Mouse (Mus musculus): Measurements from ENCODE around the gene Tmem189. TPM values are rescaled to one million over a fixed set of nuclear protein-coding genes. Genes with fewer than 3 reads are reported as not detected.

The Tmem189 gene
- polyA plus RNA-seq, 1 experiment from 2014 or later = 41.9 TPM

DNA sequence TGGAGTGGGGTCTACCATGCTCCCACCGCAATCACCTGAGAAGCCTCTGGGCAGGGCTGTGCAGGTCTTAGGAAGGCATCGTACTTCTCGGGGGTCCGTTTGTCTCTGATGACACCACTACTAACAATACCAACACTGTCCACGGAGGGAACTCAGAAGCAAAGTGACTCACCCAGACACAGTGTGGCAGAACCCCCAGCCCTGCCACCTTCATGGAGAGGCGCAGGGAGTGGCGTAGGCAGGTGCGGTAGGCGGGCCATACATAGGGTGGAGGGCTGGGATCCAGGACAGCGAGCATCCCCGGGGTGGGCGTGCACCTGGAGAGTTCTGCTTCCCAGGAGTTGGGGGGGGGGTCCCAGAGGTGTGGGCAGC lies 1.5 kb downstream of the Tmem189 start:
- 24% methylated on average over 12 of the region's 12 CpGs for WGBS
- Histone ChIP-seq H3K4me2 (peak overlapping the region; percentile 70), H3K4me1 (replicated peaks) (peaks cover 20% of the 10 kb centered on the region), H3K9ac (peak overlapping the region; percentile 65; the same call in 1 of the 2 replicates), H3K27ac (replicated peaks) (no peak overlapping the region), H3K36me3 (no peaks in the 10 kb centered on the region), H3K27me3 (peaks cover 79% of the 10 kb centered on the region), H3K4me3 (peak overlapping the region; percentile 55), H3K9me3 (no peaks in the 10 kb centered on the region)
- peak; percentile 44 for ATAC-seq (ENCODE audit: low read depth)

GRCm38 (mm10) chr2:167687651-167688101 lies 1.9 kb downstream of the Tmem189 start:
- 64% methylated on average over 11 of the region's 11 CpGs for WGBS
- H3K4me1 ChIP-seq (replicated peaks) = peaks cover 20% of the 10 kb centered on the region
- H3K4me2 ChIP-seq = no peak overlapping the region
- H3K9me3 ChIP-seq = no peaks in the 10 kb centered on the region
- no peak overlapping the region for H3K27ac ChIP-seq (replicated peaks)
- H3K4me3 ChIP-seq = no peak overlapping the region
- ATAC-seq (ENCODE audit: low read depth) = no peak
- peaks cover 76% of the 10 kb centered on the region for H3K27me3 ChIP-seq
- H3K36me3 ChIP-seq = no peaks in the 10 kb centered on the region
- H3K9ac ChIP-seq = no peak overlapping the region

GRCm38 (mm10) chr2:167687250-167687586 lies 2.4 kb downstream of the Tmem189 start:
- H3K4me2 ChIP-seq = no peak overlapping the region
- no peaks in the 10 kb centered on the region for H3K9me3 ChIP-seq
- H3K27me3 ChIP-seq = peaks cover 74% of the 10 kb centered on the region
- no peaks in the 10 kb centered on the region for H3K36me3 ChIP-seq
- ATAC-seq (ENCODE audit: low read depth) = no peak
- peaks cover 20% of the 10 kb centered on the region for H3K4me1 ChIP-seq (replicated peaks)
- no peak overlapping the region for H3K9ac ChIP-seq
- 86% methylated on average over 4 of the region's 4 CpGs for WGBS
- H3K4me3 ChIP-seq = no peak overlapping the region
- no peak overlapping the region for H3K27ac ChIP-seq (replicated peaks)

DNA sequence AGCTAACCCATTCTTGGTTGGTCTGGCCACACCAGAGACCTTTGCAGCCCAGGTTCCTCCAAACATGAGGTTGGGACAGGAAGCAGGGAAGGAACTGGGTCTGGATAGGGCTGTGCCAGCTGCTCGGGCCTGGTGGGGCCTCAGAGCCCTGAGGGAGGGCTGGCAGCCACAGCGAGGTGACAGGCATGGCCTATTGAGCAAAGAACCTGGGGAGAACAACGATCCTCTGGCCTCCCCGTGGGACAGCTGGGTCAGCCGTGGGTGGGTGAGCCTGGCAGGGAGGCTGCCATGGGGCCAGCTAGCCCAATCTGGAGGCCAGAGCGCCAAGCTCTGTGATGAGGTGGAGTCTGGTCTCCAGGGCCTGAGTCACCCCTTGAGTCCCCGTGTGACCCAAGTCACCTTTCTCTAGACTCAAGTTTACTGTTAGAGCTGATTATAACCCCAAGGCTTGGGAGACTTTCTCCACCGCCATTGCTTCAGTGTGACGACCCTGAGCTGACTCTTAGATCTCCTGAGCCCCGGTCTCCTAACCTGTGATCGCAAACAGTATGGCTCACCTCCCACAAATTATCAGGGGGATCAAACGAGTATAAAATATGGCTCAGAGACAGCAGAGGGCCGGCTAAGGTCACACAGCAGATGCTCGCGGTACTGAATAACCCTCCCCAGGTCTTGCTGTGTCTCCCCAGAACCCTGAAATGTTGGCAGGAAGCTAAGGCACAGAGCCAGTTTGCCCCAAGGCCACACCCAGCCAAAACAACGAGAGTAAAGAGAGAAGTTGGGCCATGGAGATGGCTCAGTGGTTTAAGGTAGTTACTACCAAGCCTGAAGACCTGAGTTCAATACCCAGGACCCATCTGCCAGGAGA lies 3.0 kb downstream of the Tmem189 start:
- Histone ChIP-seq H3K9me3 (no peaks in the 10 kb centered on the region), H3K27ac (replicated peaks) (no peak overlapping the region), H3K36me3 (no peaks in the 10 kb centered on the region), H3K9ac (no peak overlapping the region), H3K4me1 (replicated peaks) (peaks cover 20% of the 10 kb centered on the region), H3K4me3 (no peak overlapping the region), H3K27me3 (peaks cover 68% of the 10 kb centered on the region), H3K4me2 (no peak overlapping the region)
- ATAC-seq (ENCODE audit: low read depth) = no peak
- WGBS = 78% methylated on average over 16 of the region's 16 CpGs

DNA sequence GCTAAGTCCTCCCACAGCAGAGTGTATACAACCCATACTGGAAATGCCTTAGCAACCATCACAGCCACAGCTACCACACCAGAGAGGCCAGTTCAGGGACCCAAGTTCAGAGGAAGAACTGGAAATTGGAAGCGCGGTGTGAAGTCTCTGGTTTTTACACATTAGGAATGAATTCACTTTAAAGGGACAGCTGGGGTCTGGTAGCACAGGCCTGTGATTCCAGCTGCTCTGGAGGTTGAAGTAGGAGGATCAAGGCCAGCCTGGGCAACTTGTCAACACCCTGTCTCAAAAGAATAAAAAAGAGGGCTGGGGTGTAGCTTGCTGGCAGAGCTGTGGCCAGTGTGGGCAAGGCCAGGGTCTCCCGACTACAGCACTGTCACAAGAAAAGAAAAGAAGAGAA lies 3.8 kb downstream of the Tmem189 start:
- Histone ChIP-seq H3K27me3 (peaks cover 60% of the 10 kb centered on the region), H3K4me2 (no peak overlapping the region), H3K27ac (replicated peaks) (no peak overlapping the region), H3K9ac (no peak overlapping the region), H3K4me3 (no peak overlapping the region), H3K36me3 (no peaks in the 10 kb centered on the region), H3K4me1 (replicated peaks) (peaks cover 20% of the 10 kb centered on the region), H3K9me3 (no peaks in the 10 kb centered on the region)
- ATAC-seq (ENCODE audit: low read depth) = no peak
- 81% methylated on average over 3 of the region's 3 CpGs for WGBS

DNA sequence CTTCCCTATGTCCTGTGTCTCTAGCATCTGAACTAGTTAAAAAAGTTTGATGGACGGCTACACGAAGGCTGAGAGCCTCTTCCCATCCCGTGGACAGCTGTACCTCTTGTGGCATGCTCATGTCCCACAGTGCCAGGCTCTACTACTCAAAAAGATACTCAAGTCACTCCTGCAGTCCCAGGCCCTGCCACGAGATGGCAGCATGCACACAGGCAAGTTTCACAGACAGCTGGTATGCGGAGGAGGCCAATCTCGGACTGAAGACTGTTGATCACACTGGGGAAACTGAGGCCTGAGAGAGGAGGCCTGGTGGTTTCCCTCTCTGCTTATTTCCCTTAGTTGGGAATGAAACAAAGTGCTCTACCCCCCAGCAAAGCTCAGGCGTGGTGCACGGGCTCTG lies 4.5 kb downstream of the Tmem189 start:
- no peaks in the 10 kb centered on the region for H3K36me3 ChIP-seq
- peaks cover 20% of the 10 kb centered on the region for H3K4me1 ChIP-seq (replicated peaks)
- H3K27me3 ChIP-seq = peaks cover 54% of the 10 kb centered on the region
- H3K4me2 ChIP-seq = no peak overlapping the region
- no peak overlapping the region for H3K9ac ChIP-seq
- H3K4me3 ChIP-seq = no peak overlapping the region
- 7% methylated on average over 8 of the region's 8 CpGs for WGBS
- H3K27ac ChIP-seq (replicated peaks) = no peak overlapping the region
- ATAC-seq (ENCODE audit: low read depth) = peak; percentile 7; the same call in 1 of the 2 replicates
- H3K9me3 ChIP-seq = no peaks in the 10 kb centered on the region

DNA sequence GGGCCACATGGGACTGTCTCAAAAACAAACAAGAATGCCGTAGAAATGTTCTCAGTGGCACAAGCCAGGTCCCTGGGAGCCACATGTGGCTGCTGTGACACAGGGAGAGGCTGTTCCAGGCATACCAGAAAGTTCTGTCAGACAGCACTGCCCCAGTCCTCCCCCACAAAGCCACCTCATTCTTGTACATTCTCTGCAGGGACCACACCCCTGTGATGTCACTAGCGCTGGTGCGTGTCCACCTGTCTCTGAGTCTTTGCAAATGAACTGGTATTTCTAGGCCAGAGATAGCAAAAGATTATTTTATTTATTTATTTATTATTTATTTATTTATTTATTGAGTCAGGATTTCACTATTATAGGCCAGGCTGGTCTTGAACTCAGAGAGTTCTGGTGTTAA lies 5.9 kb downstream of the Tmem189 start:
- H3K27ac ChIP-seq (replicated peaks) = no peak overlapping the region
- H3K9ac ChIP-seq = no peak overlapping the region
- ATAC-seq (ENCODE audit: low read depth) = no peak
- H3K36me3 ChIP-seq = no peaks in the 10 kb centered on the region
- H3K9me3 ChIP-seq = no peaks in the 10 kb centered on the region
- H3K27me3 ChIP-seq = peaks cover 40% of the 10 kb centered on the region
- no peak overlapping the region for H3K4me2 ChIP-seq
- no peak overlapping the region for H3K4me3 ChIP-seq
- H3K4me1 ChIP-seq (replicated peaks) = peaks cover 7% of the 10 kb centered on the region
- 85% methylated on average over 3 of the region's 3 CpGs for WGBS

- no peaks in the 10 kb centered on the region for H3K4me1 ChIP-seq (replicated peaks)
- no peak overlapping the region for H3K4me3 ChIP-seq
- H3K9ac ChIP-seq = no peak overlapping the region
- H3K36me3 ChIP-seq = no peaks in the 10 kb centered on the region
- no peak overlapping the region for H3K4me2 ChIP-seq
- H3K27me3 ChIP-seq = peaks cover 10% of the 10 kb centered on the region; the same call in 1 of the 2 replicates
- no peak overlapping the region for H3K27ac ChIP-seq (replicated peaks)
- H3K9me3 ChIP-seq = no peaks in the 10 kb centered on the region
- WGBS = 52% methylated on average over 5 of the region's 5 CpGs
- no peak for ATAC-seq (ENCODE audit: low read depth)
Measured at GRCm38 (mm10) chr2:167680657-167681056, 9.0 kb downstream of the Tmem189 start.

DNA sequence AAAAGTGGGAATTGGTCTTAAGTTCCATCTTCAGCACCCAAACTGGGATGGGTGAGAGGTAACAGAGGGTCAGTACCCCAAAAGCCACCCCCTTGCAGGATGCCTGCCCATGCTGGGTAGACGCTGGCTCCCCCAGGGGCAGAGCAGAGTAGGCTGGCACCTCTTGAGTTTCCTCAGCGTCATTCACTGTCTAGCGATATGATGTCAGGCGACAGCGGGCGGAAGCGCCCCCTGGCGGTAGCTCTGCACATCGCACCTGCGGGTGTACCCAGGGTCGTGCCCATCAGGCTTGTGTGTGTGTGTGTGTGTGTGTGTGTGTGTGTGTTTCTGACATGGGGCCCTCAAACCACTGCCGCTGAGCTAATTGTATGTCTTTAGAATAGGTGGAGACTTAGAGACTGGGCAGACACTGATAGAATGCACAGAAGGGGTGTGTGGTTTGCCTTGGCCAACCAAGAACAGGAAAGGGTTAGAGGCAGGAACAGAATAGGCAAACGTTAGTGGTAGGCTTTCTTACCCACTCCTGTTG lies 9.7 kb downstream of the Tmem189 start:
- 2% methylated on average over 13 of the region's 13 CpGs for WGBS
- no peak overlapping the region for H3K4me2 ChIP-seq
- H3K27me3 ChIP-seq = peaks cover 5% of the 10 kb centered on the region; the same call in 1 of the 2 replicates
- H3K9ac ChIP-seq = no peak overlapping the region
- H3K4me1 ChIP-seq (replicated peaks) = no peaks in the 10 kb centered on the region
- H3K4me3 ChIP-seq = no peak overlapping the region
- H3K9me3 ChIP-seq = no peaks in the 10 kb centered on the region
- peak; percentile 68 for ATAC-seq (ENCODE audit: low read depth)
- H3K27ac ChIP-seq (replicated peaks) = no peak overlapping the region
- H3K36me3 ChIP-seq = no peaks in the 10 kb centered on the region

- Histone ChIP-seq H3K4me1 (replicated peaks) (no peaks in the 10 kb centered on the region), H3K36me3 (no peaks in the 10 kb centered on the region), H3K9me3 (no peaks in the 10 kb centered on the region), H3K4me2 (no peak overlapping the region), H3K9ac (no peak overlapping the region), H3K4me3 (no peak overlapping the region), H3K27me3 (no peaks in the 10 kb centered on the region), H3K27ac (replicated peaks) (no peak overlapping the region)
- no peak for ATAC-seq (ENCODE audit: low read depth)
- WGBS = 46% methylated on average over 5 of the region's 5 CpGs
Measured at GRCm38 (mm10) chr2:167678600-167678999, 11.0 kb downstream of the Tmem189 start.

DNA sequence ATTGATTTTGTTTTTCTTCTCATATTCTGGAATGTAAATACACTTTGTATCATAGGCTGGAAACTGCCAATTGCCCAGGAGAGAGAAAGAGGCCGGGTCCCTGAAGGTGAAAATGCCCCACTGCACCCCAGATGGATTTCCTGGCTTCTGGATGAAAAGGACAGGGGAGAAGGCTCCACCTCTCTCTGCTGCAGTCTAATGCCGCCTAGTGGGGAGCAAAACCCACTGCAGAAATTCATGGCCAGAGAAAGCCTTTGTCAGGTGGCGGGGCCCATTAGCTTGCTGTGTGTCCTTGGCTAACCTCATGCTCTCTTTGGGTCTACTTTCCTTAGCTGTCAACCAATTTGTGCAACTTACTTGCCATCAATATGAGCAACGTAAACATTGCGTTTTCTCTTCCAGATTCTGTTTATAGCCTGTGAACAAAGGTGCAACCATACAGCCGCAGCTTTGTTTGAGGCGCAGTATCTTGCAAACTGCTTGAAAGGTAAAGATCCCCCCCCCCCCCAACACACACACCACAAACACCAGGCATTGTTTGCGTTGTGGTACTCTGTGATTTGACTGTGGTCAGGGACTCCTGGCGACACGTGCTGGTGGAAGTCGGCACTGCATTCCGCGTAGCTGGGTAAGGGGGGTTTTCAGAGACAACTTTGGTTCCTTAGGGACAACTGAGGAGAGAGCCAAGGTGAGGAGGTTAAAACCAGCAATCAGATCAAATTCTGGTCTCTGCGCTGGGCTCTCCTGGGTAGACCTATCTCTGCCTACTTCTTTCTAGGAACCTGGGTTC lies 14.3 kb downstream of the Tmem189 start:
- no peaks in the 10 kb centered on the region for H3K9me3 ChIP-seq
- ATAC-seq (ENCODE audit: low read depth) = no peak
- no peak overlapping the region for H3K4me2 ChIP-seq
- 45% methylated on average over 14 of the region's 14 CpGs for WGBS
- H3K27ac ChIP-seq (replicated peaks) = no peak overlapping the region
- H3K27me3 ChIP-seq = no peaks in the 10 kb centered on the region
- no peak overlapping the region for H3K4me3 ChIP-seq
- no peak overlapping the region for H3K9ac ChIP-seq
- no peaks in the 10 kb centered on the region for H3K36me3 ChIP-seq
- H3K4me1 ChIP-seq (replicated peaks) = peaks cover 13% of the 10 kb centered on the region; the same call in 1 of the 2 replicates

- Histone ChIP-seq H3K4me2 (no peak overlapping the region; the same call in 1 of the 2 replicates), H3K36me3 (no peaks in the 10 kb centered on the region), H3K27ac (replicated peaks) (peak overlapping the region; percentile 52; the same call in 1 of the 2 replicates), H3K9ac (no peak overlapping the region), H3K4me1 (replicated peaks) (peaks cover 13% of the 10 kb centered on the region; the same call in 1 of the 2 replicates), H3K9me3 (no peaks in the 10 kb centered on the region), H3K27me3 (no peaks in the 10 kb centered on the region), H3K4me3 (no peak overlapping the region)
- peak; percentile 79 for ATAC-seq (ENCODE audit: low read depth)
- 25% methylated on average over 13 of the region's 13 CpGs for WGBS
Measured at GRCm38 (mm10) chr2:167672212-167672685, 17.4 kb downstream of the Tmem189 start.

Data from neural tube, embryonic 13.5 days (tissue).